Mouse (Mus musculus): ENCODE results near the gene Rps21.

GRCm38 (mm10) chr2:180275836-180276235, 18.7 kb downstream of the Rps21 start:
- peak; percentile 66 for TF ChIP-seq CTCF (IDR thresholded peaks at IDR 0.05; ENCODE audit: low read depth, low read length)
- TF ChIP-seq GATA1 (IDR thresholded peaks at IDR 0.05; ENCODE audit: borderline replicate concordance, low read length) = no peak
